Comparison of ENCODE assay signal across 8 mouse cellular contexts in the genomic region with DNA sequence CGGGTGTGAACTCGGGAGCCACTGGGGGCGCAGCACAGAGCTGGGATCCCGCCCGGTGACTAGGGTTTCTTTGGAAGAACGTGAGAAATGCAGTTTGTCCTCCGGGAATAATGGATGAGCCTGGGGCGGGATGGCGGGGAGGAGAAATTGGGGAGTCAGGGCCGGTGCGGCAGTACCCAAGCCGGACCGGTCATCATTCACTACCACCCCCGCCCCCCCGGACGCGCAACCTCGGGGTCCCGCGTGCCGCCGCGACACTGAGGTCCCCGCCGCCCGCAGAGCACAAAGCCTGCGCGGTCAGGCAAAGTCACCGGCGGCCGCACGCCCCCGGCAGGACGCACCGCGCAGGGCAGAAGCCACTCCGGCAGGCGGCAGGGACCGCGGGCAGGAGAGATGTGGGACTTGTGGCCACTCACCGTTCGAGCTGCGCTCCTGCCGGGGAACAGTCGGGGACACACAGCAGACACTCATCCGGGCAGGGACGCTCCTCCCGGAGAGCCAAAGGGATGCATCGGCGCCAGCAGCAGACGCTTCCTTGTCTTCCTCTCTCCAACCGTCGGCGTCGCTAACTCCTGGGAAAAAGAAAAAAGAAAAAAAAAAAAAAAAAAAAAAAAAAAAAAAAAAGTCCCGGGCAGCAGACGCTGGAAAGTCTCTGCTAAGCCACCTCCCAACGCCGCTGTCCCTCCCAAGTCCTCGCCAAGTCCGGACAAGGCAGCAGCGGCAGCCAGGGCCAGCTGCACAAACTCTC. TPM values are rescaled to one million over a fixed set of nuclear protein-coding genes. Genes with fewer than 3 reads are reported as not detected.
DNase-seq lines count a peak whose midpoint lies in the region; ATAC-seq and TF ChIP-seq lines count a peak whose summit lies in the region.

No protein-coding gene starts in this region.

- peak overlapping the region; percentile 96 for H3K27ac ChIP-seq in midbrain, embryonic 10.5 days (replicated peaks)
- peak overlapping the region; percentile 77 for H3K27ac ChIP-seq in small intestine, adult 2 months (ENCODE audit: insufficient read depth, low read depth, low read length)

- TF ChIP-seq POLR2A in small intestine, adult 2 months (IDR thresholded peaks at IDR 0.05; ENCODE audit: low read depth, low read length) = peak; percentile 33; the same call in 1 of the 2 replicates

- TF ChIP-seq CTCF in small intestine, adult 2 months (IDR thresholded peaks at IDR 0.05; ENCODE audit: extremely low read depth, insufficient read length, insufficient replicate concordance, low read depth, low read length) = peak; percentile 15; the same call in 1 of the 2 replicates

- H3K27me3 ChIP-seq in megakaryocyte, embryonic 14.5 days (replicated peaks) = peaks cover 40% of the 10 kb centered on the region
- H3K27me3 ChIP-seq in midbrain, embryonic 10.5 days (ENCODE audit: low read depth, poor library complexity, severe bottlenecking) = no peaks in the 10 kb centered on the region
- H3K27me3 ChIP-seq in small intestine, adult 2 months (ENCODE audit: control insufficient read depth, insufficient read depth, low read length) = no peaks in the 10 kb centered on the region

- ATAC-seq in megakaryocyte, adult 5-6 weeks (ENCODE audit: poor library complexity, severe bottlenecking) = no peak

- DNase-seq in embryo, embryonic 11.5 days (ENCODE audit: low read depth, low spot score) = peak; percentile 71
- DNase-seq in gonadal fat pad, adult 2 months (ENCODE audit: low read depth) = peak; percentile 16
- DNase-seq in kidney, adult 11 months = peak; percentile 79
- DNase-seq in left cerebral cortex, postnatal 36 days (ENCODE audit: low spot score in 2 of 2) = peak; percentile 62 to 67
- peak; percentile 83 for DNase-seq in midbrain, embryonic 10.5 days (ENCODE audit: low spot score)

- intact Hi-C loops in left cerebral cortex, postnatal 36 days (cut with DNase I) = loop anchor here (5.0 kb wide), 1 partner anchor 96 kb away; a partner anchor contains a TSS

- H3K4me1 ChIP-seq in megakaryocyte, embryonic 14.5 days = peaks cover 13% of the 10 kb centered on the region
- H3K4me1 ChIP-seq in midbrain, embryonic 10.5 days = peaks cover 22% of the 10 kb centered on the region
- H3K4me1 ChIP-seq in small intestine, adult 2 months (ENCODE audit: control insufficient read depth, insufficient read depth, insufficient read length, low read length) = peaks cover 7% of the 10 kb centered on the region

- H3K4me3 ChIP-seq in megakaryocyte, embryonic 14.5 days (replicated peaks) = peak overlapping the region; percentile 93
- H3K4me3 ChIP-seq in midbrain, embryonic 10.5 days = peak overlapping the region; percentile 80
- H3K4me3 ChIP-seq in small intestine, adult 2 months (ENCODE audit: low read depth, low read length) = peak overlapping the region; percentile 88

- no peaks in the 10 kb centered on the region for H3K36me3 ChIP-seq in megakaryocyte, embryonic 14.5 days (replicated peaks; ENCODE audit: low read length)
- peaks cover 21% of the 10 kb centered on the region for H3K36me3 ChIP-seq in midbrain, embryonic 10.5 days
- H3K36me3 ChIP-seq in small intestine, adult 2 months (ENCODE audit: control insufficient read depth, insufficient read depth, low read length) = no peaks in the 10 kb centered on the region

- peaks cover 3% of the 10 kb centered on the region; the same call in 1 of the 2 replicates for H3K9me3 ChIP-seq in megakaryocyte, embryonic 14.5 days
- H3K9me3 ChIP-seq in midbrain, embryonic 10.5 days (replicated peaks) = no peaks in the 10 kb centered on the region

- under 1% methylated on average over 62 of the region's 62 CpGs for WGBS in midbrain, embryonic 10.5 days
- 1% methylated on average over 62 of the region's 62 CpGs for WGBS in small intestine, adult 2 months

RNA-seq across cellular contexts. Expression of a gene that starts 0.5 kb away (rescaled TPM):
- polyA plus RNA-seq in megakaryocyte, embryonic 14.5 days (2012; ENCODE audit: insufficient read depth, low replicate concordance) = not detected in 2 replicates
- not detected in 2 replicates for total RNA-seq in megakaryocyte, adult 5-6 weeks (2015)
- total RNA-seq in megakaryocyte, adult 5-6 weeks (2017) = not detected in 2 replicates
- polyA plus RNA-seq in gonadal fat pad, adult 2 months (2012; rRNA removed) = 41.9 and 45.2 TPM in 2 replicates
- total RNA-seq in left cerebral cortex, postnatal 36 days (2021) = 10 to 100 TPM; 22.0 to 24.2 TPM
- polyA plus RNA-seq in midbrain, embryonic 10.5 days (2016; fragmentation: Nextera tagmentation; extraction: Ambion mirVana) = 54.6 and 54.8 TPM in 2 replicates
- 1.3 and 1.9 TPM in 2 replicates for polyA plus RNA-seq in small intestine, adult 2 months (2012; rRNA removed)

Comparison
In these comparisons a context has a peak if more than half of its experiments do, and no peak if none do; other contexts are left out.
1. DNase-seq: peak in every context shown above with its lines; median percentile 83 in midbrain, embryonic 10.5 days; 79 in kidney, adult 11 months; 71 in embryo, embryonic 11.5 days; 64 in left cerebral cortex, postnatal 36 days; 16 in gonadal fat pad, adult 2 months.
2. RNA of a gene that starts 0.5 kb away (polyA plus RNA-seq): 54.6 to 54.8 TPM in midbrain, embryonic 10.5 days and 41.9 to 45.2 TPM in gonadal fat pad, adult 2 months; 1.3 to 1.9 TPM in small intestine, adult 2 months and not detected in megakaryocyte, embryonic 14.5 days; every median in the first group is over 10 times any median in the second.
3. Peak in every context shown above with its lines, with median percentiles within 50 percentile points of each other: H3K4me3 ChIP-seq.